Mouse (Mus musculus) olfactory bulb, adult 2 months (tissue): ENCODE data around the gene Prkg1.

Experiments
- CTCF ChIP-seq: fragments of 200-500 bp; IDR thresholded peaks from 2 replicates; pipeline ENCODE4 v1.5.1; 2012; ENCODE audit warnings: low read depth, mild to moderate bottlenecking, low read length, moderate library complexity; ENCODE audit not compliant: insufficient read depth
- POLR2A ChIP-seq: fragments of 200-500 bp; IDR thresholded peaks from 2 replicates; pipeline ENCODE4 v1.6.1; 2012; ENCODE audit warnings: mild to moderate bottlenecking, low read depth, low read length, moderate library complexity; ENCODE audit not compliant: insufficient read depth

DNA sequence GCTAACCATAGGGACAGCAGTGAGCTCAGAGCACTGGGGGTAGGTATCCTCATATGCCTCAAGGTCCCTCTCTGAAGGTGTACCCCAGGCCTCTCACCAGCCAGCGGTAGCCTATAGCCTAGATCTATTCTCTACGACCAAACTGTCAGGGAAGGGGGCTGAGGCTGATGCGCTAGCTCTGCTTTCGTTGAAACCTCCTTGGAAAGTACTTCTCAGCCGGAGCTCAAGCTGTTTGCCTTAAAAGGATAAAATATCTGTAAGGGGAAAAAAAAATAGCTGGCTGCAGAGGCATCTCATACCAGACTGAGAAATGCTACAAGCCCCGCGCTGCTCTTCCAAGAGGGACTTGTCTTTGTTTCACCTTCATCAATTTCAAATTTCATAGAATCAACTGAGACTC lies 109.0 kb downstream of the Prkg1 start:
- no peak for TF ChIP-seq CTCF
- TF ChIP-seq POLR2A, result no peak
